Mouse (Mus musculus) cerebellum, postnatal 36 days (tissue): ENCODE data around the gene Prdm8.

Experiments used
- DNase-seq, 2 experiments: peaks; one replicate each; pipeline ENCODE4 v3.0.0; 2021 to 2022; ENCODE audit warnings: mixed read lengths in 2 of 2

The Prdm8 gene

DNA sequence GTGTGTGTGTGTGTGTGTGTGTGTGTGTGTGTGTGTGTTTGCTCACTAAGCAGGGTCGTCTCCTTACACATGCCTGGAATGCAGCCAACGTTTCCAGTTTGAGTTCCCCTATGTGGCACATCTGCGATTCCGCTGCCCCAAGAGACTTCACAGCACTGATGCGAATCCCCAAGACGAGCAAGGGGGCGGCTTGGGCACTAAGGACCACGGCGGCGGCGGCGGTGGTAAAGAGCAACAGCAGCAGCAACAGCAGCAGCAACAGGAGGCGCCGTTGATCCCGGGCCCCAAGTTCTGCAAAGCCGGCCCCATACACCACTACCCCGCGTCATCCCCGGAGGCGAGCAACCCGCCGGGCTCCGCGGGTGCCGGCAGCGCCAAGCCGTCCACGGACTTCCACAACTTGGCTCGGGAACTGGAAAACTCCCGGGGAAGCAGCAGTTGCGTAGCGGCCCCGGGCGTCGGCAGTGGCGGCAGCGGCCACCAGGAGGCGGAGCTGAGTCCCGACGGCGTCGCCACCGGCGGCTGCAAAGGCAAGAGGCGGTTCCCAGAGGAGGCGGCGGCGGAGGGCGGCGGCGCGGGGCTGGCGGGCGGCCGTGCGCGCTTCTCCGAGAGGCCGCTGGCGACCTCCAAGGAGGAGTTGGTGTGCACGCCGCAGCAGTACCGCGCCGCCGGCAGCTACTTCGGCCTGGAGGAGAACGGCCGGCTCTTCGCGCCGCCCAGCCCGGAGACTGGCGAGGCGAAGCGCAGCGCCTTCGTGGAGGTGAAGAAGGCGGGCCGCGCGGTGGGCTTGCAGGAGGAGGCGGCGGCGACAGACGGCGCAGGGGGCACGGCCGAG, 18.2 kb downstream of the Prdm8 start:
- peak; percentile 86 to 88 for DNase-seq

DNA sequence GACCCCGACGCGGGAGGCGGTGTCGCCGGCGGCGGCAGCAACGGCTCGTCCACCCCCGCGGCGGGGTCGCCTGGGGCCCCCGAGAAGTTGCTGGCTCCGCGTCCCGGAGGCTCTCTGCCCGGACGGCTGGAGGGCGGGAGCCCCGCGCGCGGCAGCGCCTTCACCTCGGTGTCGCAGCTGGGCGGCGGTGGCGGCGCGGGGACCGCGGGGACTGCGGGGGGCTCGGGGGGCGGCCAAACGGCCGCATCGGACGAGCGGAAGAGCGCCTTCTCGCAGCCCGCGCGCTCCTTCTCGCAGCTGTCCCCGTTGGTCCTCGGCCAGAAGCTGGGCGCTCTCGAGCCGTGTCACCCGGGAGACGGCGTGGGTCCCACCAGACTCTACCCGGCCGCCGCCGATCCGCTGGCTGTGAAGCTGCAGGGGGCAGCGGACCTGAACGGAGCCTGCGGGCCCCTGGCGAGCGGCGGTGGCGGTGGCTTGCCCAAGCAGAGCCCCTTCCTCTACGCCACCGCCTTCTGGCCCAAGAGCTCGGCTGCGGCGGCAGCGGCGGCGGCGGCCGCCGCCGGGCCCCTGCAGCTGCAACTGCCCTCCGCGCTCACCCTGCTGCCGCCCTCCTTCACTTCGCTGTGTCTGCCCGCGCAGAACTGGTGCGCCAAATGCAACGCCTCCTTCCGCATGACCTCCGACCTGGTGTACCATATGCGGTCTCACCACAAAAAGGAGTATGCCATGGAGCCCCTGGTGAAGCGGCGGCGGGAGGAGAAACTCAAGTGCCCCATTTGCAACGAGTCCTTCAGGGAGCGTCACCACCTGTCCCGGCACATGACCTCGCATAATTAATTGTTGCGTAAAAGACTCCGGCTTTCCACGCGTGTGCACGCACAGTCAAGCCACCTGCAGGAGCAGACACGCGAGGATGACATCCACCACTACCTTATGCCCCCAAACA, 19.1 kb downstream of the Prdm8 start:
- peak in 1 of 2 experiments; percentile 47 for DNase-seq

DNA sequence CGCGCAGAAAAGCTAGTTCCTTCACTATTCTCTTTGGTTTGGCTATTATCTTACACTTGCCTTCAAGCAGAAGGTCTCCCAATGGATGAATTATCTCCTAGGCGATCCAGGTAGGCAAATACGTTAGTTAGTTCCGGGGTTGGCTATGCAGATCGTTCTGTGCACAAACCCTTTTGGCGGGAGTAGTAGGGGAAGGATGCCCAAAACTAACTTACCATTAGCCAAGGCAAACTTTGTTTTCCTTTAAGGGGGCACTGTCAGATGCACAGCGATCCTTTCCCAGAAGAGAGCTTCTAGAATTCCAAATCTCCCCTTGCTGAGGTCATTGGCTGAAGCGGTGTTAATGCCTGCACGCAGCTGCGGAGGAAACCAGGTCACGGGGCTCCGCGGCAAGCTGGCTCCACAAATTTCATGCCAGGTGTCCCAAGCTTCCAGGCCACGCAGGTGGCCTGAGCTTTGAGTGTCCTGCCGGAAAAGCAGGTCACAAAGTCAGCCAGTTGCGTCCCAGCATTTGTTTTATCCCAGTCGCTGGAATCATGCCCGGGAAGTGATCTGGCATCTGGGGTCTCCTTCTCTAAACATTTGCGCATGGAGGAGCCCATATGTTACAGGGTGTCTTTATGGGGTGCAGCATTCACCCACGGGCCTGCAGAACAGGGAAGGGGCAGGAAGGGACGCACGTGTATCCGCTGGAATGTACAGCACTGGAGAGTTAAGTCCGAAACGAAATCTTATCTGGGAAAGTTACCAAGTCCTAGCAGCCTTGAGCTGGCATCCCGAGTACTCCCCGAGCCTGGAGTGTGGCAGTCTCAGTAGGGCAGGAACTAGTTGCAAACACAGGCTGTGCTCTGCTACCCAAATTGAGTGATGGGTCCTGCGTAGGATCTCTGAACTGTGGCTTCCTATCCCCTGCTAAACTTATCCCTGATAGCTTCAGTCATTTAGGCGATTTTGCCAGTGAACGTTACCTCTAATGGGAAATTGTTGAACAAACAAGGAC, 22.5 kb downstream of the Prdm8 start:
- DNase-seq = peak in 1 of 2 experiments; percentile 55

DNA sequence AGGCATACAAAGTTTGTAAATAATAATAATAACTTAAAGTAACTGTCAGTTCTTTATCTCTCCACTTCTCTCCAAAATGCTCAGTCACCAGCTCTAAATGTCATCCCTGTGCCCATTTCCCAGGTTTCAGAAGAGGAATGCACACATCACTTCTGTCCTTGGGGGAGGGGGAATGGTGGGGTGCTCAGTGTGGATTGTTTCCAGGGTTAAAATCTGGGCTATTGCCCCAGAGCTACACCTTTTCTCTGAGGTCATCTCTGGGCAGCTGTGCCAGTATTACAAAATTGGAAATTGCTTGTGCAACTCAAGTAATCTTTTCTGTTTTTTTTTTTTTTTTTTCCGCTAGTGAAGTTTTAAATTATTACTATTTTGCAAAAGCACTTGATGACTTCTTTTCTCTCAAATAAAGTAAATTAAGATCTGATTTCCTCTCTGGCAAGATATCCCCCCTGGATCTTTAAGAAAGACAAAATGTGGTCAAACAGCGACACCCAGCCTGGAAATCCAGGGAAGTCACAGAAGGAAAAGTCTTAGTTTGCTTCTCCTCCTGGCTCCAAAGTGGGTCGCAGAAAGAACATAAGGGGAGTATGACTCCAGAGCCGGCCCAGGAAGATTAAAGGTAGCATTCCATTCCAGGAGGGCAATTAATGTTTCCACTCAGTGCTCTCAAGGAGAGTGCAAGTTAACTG, 25.4 kb downstream of the Prdm8 start:
- no peak for DNase-seq

DNA sequence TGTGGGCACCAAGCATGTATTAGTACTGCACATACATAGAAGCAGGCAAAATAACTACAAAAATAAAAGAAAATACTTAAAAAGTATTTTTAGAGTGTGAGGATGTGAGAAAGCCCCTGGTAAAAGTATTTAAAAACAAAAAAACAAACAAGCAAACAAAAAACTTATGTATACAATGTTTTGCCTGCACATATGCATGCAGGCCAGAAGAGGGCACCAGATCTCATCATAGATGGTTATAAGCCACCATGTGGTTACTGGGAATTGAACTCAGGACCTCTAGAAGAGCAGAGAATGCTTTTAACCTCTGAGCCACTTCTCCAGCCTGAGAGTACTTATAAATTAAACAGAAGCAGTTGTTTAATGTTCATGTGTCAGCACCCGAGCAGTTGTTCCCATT, 28.0 kb downstream of the Prdm8 start:
- DNase-seq = no peak

DNA sequence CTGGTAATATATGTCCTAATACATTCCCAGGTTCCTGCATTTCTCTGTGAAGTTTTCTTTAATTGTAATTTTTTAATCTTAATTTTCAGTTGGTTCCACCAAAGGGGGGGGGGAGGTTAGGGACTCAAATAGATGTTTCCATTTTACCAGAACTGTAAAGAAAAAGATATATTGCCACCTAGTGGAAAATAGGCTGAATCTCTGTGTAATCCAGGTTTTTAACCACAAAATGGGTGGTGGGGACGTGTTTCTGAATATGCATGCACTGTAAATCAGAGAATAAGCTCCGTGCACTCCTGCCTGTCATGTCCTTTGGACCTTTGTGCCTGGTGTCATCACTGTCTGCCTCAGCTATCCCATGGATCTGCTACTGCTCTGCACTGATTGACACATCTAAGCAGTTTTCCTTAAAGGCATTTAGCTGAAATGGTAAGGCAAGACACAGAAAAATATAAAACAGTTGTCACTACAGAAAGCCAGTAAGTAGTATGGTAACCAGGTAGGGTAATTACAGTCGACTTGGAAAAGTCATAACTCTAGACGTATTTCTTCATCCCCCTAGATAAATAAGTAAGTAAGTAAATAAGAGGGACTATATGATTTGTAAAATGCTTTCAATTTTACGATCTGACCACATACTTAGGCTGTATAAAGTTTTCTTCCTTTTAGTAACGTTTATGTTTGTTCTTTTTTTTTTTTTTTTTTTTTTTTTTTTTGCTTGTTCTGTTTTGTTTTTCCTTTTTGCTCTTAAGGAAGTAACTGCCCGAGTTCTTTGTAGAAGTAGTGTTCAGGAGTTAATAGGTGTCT, 31.6 kb downstream of the Prdm8 start:
- DNase-seq = no peak

DNA sequence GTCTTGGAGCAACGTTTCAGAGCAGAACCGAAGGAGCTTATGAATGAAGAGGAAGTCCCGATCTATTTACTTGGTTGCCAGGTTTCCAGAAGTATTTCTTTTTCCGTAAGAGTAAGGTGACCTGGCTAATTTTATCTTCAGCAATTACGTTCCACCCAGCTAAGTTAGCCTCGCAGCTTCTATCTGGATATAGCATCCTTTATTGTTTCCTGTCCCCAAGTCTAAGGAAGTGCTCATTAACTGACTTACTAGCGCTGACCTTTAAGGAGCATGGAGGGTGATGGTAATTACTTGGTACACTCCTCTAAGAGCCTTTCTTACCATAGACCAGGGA, 32.2 kb downstream of the Prdm8 start:
- DNase-seq = no peak

DNA sequence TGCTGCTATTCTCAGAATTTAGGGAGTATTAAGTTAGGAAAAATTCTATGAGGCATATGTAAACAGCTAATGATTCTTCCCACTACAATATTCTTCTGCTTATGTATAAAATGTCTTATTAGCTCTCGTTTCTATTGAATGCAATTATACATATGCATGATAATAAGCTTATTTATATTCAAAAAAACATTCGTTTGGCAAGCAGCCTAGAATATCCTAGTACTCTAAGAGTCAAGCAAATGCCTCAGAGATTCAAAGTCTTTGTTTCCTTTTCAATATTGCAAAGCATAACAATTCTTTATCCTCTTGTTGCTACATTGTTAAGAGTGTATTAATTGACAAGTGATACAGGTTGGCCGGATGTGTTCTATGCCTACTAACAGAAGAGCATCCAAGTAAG, 34.6 kb downstream of the Prdm8 start:
- no peak for DNase-seq

DNA sequence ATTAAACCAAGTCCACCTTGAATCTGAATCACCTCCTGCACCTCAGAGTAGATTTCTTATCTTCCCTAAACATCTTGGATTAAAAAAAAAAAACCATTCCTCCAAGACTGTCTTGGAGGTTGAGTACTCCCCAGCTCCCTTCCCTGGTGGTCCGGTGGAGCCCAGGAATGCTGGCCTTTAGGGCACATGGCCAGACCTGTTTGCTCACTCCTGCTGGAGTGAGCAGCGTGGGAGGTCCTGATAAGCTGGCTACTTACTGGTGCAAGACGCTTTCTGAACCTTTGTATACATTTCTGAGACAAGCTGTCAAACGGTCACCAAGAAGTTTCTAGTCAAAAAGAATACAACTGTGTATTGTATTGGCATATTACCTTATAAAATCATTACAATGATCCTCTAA, 36.0 kb downstream of the Prdm8 start:
- no peak for DNase-seq

DNA sequence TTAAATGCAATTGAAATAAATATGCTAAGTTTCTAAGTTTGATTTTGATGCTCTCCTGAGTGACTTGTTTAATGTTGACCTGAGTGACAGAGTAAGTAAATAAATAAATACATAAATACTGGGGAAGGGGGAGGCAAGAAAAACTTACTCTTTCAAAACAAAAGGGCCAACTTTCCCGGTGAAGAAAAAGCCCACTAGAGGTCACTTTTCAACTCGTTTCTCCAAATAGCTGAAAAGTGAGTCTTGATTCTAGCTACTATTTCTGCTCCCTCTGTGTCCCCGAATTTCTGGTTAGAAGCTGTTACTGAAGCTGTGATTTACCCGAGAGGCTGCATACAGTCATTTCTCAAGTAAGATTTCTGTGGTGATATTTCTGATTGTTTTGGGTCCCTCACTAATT, 45.5 kb downstream of the Prdm8 start:
- no peak for DNase-seq

DNA sequence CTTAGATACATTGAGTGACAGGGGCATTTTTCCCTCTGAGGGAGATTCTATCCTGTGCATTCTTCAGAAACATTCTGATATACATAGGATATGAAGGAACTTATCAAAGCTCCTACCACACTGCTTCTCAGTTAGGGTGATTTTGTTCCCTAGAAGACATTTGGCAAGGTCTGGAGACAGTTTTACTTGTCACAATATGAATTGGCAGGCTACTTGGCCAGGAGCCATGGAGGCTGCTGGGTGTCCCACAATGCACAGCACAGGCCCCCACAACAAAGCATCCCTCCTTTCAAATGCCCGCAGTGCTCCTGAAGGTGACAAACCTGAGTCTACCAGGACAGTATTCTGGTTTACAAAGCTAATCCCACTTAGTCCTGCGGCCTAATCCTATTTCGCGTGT, 55.0 kb downstream of the Prdm8 start:
- DNase-seq = peak; percentile 16 to 18

DNA sequence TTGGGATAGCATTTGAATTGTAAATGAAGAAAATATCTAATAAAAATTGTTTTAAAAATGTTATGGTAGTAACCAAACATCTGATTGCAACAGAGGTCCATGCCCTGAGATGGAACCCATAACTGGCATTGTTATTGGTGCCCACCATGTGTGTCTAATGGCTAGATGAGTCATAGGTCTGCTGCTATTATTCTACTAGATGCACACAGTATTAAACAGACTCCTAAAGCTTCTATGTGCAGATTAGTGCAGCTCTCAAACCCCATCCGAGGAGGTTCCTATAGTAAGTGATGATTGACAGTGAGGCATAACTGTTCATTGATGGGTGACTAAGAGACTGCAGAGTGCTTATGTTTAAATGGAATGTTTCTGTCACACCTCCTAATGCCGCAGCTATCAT, 59.7 kb downstream of the Prdm8 start:
- no peak for DNase-seq

DNA sequence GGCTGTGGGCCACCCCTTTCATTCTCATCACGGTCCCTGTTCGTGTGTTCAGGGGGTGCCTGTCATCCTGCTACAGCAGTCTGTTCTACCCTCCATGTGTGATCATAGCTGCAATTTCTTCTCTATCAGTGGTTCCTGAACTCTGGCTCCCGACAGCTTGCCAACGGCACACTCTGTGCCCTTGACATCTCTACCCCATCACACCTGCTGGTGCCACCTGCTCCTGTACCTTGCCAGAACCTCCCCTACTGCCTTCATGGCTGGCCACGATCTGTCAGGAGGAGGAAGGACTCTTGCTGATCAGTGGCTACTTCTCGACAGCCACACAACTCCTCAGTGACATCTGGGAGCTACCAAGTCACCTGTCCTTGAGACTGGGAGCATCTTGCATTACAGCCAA, 62.5 kb downstream of the Prdm8 start:
- DNase-seq = peak; percentile 66 to 68

DNA sequence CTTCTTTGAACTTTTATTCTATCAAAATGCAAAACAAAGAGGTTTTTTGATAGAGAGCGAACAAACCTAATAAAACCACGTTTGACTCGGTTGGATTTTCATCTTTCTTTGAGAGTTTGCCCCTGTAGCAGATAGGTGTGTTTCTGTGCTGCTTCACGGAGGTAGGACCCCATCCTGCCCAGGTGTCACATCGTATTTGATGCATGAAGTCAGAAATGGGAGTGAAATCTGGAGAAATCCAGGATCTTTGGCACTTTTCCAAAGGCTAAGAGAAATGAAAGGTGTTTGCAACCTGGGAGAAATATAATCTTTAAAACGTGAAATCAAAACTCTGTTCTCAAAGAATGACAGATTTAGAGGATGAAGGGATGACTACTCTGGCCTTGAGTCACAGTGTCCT, 71.5 kb downstream of the Prdm8 start:
- DNase-seq = no peak
